Mouse (Mus musculus): ENCODE measurements at regions not wholly inside any gene's neighbourhood (a gene's known extent, or its start where the extent isn't known, plus 50 kb on each side); places are given as distances from the start of the nearest gene placed in this dataset.

- DNase-seq: peak; percentile 83 to 88
These were observed 349.5 kb upstream of the B3gat1 start for GRCm38 (mm10) chr9:26383996-26384395.

GRCm38 (mm10) chr9:26398635-26399034, 334.9 kb upstream of the B3gat1 start:
- DNase-seq: peak in 1 of 2 experiments; percentile 18

- no peak for DNase-seq
These were observed 310.4 kb upstream of the B3gat1 start for GRCm38 (mm10) chr9:26422897-26423823.

- DNase-seq: peak in 1 of 2 experiments; percentile 16
These were observed 298.0 kb upstream of the B3gat1 start for GRCm38 (mm10) chr9:26435507-26435906.

- no peak for DNase-seq
These were observed 296.3 kb upstream of the B3gat1 start for GRCm38 (mm10) chr9:26437244-26437643.

GRCm38 (mm10) chr9:26453924-26454323, 279.6 kb upstream of the B3gat1 start:
- no peak for DNase-seq

GRCm38 (mm10) chr9:26461081-26461480, 272.4 kb upstream of the B3gat1 start:
- no peak for DNase-seq

- DNase-seq: no peak
These were observed 262.7 kb upstream of the B3gat1 start for GRCm38 (mm10) chr9:26470694-26471392.

- no peak for DNase-seq
These were observed 257.2 kb upstream of the B3gat1 start for GRCm38 (mm10) chr9:26476341-26476740.

- peak; percentile 42 to 58 for DNase-seq
These were observed 252.6 kb upstream of the B3gat1 start for GRCm38 (mm10) chr9:26480881-26481280.

GRCm38 (mm10) chr9:26481890-26482289, 251.6 kb upstream of the B3gat1 start:
- no peak for DNase-seq

GRCm38 (mm10) chr9:26493740-26494139, 239.8 kb upstream of the B3gat1 start:
- DNase-seq: no peak

GRCm38 (mm10) chr9:26502027-26502426, 231.5 kb upstream of the B3gat1 start:
- DNase-seq: no peak

- DNase-seq: peak; percentile 52 to 55
These were observed 227.6 kb upstream of the B3gat1 start for GRCm38 (mm10) chr9:26505941-26506340.

- DNase-seq: no peak
These were observed 214.9 kb upstream of the B3gat1 start for GRCm38 (mm10) chr9:26518651-26519050.

- DNase-seq: peak; percentile 54 to 65
These were observed 213.7 kb upstream of the B3gat1 start for GRCm38 (mm10) chr9:26519581-26520501.

- DNase-seq: no peak
These were observed 209.4 kb upstream of the B3gat1 start for GRCm38 (mm10) chr9:26524089-26524488.

GRCm38 (mm10) chr9:26528761-26529160, 204.8 kb upstream of the B3gat1 start:
- peak; percentile 15 to 38 for DNase-seq

- no peak for DNase-seq
These were observed 194.5 kb upstream of the B3gat1 start for GRCm38 (mm10) chr9:26539042-26539441.

GRCm38 (mm10) chr9:26548328-26548922, 185.1 kb upstream of the B3gat1 start:
- peak; percentile 81 to 83 for DNase-seq

GRCm38 (mm10) chr9:26549118-26549517, 184.4 kb upstream of the B3gat1 start:
- DNase-seq: peak; percentile 82 to 88

GRCm38 (mm10) chr9:26549551-26549950, 184.0 kb upstream of the B3gat1 start:
- peak in 1 of 2 experiments; percentile 7 for DNase-seq
